Mouse (Mus musculus) adrenal gland, postnatal 10 days (tissue): ENCODE measurements around the gene Sept8. TPM values are rescaled to one million over a fixed set of nuclear protein-coding genes. Genes with fewer than 3 reads are reported as not detected.
"Not testable (repeated sequence)": the region's sequence is repeated elsewhere in the genome, so short reads cannot be mapped to it uniquely, and the experiment has no call there.

ENCODE experiments used
- DNase-seq: peaks from one replicate; pipeline ENCODE4 v3.0.0; 2021; ENCODE audit warnings: mixed read lengths
- total RNA-seq, 2 experiments: library from RNA; stranded (reverse); gene quantifications; 2 replicates each; pipeline ENCODE4 v1.2.3; 2021

Gene Sept8
- total RNA-seq, 2 experiments from 2014 or later: 41.2 to 49.2 TPM

DNA sequence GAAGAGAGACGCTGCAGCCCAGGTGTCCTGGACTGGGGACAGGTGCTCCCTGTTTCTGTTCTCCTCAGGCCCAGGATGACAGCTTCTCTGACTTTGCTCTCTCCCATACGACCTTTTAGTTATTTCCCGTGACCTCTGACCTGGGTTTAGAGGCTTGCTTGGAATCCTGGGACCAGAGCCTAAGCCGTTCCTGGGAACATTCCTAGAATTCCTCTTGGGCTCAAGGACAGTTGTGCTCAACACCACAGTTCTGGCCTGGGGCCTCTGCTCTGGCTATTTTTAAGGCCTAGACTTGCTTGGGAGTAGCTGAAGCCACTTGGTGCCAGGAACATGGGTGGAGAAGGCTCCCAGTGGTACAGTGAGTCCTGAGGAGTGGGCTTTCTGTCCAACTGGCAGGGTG is 6.4 kb downstream of the Sept8 start:
- peak; percentile 18 for DNase-seq

DNA sequence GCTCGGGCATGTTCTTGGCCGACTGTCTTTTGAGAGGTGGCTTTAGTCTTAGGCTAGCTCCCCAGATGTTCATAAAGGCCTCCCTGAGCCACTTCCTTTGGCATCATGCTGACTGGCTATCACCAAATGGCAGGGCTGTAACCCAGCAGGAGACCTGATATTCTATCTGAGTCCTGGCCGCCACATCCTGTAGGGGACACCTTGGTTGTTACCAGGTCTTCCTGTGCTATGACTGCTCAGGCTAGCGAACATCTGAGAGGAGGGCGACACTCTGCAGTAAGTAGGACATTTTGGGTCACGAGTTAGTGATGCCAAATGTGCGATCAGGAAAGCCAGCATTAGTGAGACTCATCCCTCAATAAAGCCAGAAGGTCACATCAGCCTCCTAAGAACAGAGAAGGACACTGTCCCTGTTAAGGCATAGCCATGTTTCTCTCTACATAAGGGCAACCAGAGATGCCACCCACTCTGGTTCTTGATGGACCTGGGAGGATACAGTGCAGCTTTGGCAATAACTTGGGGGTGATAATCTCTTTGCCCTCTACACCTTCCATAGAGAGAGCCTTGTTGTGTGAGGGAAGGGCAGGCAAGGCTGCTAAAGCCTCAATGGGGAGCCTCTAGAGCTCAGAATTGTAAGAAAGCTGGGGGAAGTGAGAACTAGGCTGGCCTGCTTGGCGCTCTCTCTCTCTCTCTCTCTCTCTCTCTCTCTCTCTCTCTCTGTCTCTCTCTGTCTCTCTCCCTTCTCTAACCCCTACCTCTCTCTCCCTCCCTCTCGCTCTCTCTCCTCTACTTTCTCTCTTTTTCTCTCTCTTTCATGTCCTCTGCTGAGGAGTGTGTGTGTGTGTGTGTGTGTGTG is 9.6 kb downstream of the Sept8 start:
- DNase-seq: no peak

GRCm38 (mm10) chr11:53529253-53529557 is 10.1 kb downstream of the Sept8 start:
- peak; percentile 63 for DNase-seq

DNA sequence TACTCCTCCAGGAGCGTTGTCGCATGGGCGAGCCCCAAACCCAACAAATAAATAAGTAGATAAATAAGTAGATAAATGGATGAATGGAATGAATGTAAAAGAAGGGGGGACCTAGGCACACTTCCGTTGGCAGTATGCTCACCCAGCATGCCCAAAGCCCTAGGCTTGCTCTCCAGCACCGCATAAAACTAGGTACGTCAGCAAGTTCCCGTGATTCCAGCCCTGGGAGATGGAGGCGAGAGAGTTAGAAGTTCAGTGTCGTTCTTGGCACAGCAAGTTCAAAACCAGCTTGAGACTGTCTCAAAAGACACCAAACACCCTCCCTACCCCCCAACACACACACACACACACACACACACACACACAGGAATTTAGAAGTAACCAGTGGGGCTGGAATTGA is 10.9 kb downstream of the Sept8 start:
- no peak for DNase-seq

DNA sequence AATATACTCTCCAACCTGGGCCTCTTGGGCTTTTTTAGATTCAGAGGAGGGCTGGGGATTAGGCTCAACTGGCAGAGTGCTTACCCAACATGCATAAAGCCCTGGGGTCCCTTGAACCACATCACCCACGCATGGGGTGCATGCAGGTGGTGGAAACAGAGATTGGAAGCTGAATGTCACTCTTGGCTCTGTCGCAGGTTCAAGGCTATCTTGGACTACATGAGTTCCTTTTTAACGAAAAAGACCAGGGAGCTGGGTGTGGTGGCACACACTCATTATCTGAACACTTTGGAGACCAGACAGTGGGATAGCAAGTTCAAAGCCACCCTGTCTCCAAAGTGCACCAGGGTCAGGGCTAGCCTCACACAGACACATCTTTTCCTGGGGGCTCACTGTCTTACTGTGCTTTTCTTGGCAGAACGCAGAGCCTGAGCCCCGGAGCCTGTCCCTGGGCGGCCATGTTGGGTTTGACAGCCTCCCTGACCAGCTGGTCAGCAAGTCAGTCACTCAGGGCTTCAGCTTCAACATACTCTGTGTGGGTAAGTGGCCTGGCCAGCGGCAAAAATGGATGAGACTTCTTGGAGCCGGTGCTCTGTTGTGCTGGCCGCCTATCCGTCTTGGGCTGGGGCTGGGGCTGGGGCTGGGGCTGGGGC is 12.6 kb downstream of the Sept8 start:
- no peak for DNase-seq

DNA sequence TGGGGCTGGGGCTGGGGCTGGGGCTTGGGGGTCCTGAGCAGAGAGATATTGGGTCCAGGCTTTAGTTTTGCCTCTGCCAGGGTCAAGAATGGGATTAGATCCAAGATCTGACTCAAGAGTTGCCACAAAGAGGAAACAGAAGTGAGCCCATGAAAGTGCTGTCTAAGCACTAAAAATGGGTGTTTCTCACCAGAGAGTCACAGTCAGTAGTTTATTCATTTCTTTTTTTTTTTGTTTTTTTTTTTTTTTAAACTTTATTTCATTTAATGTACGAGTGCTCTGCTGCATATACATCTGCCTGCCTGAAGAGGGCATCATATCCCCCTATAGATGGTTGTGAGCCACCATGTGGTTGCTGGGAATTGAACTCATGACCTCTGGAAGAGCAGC is 13.2 kb downstream of the Sept8 start:
- no peak for DNase-seq

DNA sequence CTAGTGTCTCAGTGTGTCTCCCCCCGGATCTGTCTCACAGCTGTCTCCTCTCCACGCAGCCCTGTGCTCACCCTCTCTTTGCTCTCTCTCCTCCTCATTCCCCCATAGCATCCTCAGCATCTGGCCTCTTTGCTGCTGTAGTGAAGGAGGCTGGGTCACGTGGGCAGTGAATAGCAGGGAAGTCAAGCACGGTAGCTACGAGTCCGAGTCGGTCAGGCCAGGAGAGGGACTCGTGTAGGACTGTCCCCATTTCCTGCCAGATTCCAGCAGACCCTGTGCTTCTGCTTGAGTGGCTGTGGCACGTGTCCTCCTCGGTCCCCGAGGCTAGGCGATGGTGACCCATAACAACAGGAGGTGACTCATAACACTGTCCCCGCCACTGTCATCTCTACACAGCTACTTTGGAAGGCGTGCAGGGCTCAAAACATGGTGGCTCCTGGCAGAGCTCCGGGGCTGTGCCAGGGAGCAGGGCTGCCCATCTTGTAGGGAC is 20.0 kb downstream of the Sept8 start:
- no peak for DNase-seq

GRCm38 (mm10) chr11:53540394-53540793 is 21.3 kb downstream of the Sept8 start:
- no peak for DNase-seq

- no peak for DNase-seq
Measured at GRCm38 (mm10) chr11:53541222-53541621, 22.2 kb downstream of the Sept8 start.

DNA sequence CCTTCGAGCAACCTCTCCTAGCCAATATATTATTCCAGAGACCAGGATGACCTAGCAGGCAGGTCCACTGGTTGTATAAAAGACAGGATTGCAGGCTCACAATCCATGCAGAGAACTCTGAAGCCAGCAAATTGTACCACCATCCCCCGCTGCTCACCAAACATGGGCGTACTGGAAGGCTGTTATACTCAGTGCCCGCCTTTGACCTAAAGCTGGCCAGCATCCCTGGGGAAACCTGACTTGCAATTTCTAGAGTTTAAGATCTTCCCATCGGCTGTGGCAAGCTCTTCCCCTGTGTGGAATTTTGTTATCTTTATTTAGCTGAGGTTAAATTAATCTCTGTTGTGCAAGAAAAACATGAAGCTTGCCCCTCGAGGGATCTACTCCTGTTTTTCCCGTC is 24.0 kb downstream of the Sept8 start:
- DNase-seq: no peak

DNA sequence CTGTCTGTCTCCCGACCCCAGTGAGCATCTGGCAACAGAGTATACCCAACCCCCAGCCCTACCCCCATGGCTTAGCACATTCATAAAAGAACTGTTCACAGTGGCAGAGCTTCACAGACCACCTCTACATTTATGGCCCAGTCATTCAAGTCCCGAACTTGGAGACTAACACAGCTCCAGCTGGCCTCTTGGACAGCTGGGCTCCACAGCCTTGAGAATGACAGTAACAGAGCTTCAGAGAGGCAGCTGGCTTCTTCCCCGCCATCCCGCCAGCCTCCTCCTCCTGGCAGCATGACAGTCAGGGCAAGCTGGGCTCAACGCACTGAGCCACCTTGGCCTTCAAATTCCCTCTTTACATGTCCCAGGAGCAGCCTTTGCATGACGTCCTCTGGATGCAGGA is 27.2 kb downstream of the Sept8 start:
- peak; percentile 24 for DNase-seq

- DNase-seq: no peak
Measured at GRCm38 (mm10) chr11:53547566-53547965, 28.5 kb downstream of the Sept8 start.

- peak; percentile 27 for DNase-seq
Measured at GRCm38 (mm10) chr11:53548036-53548605, 29.1 kb downstream of the Sept8 start.

GRCm38 (mm10) chr11:53550714-53551113 is 31.7 kb downstream of the Sept8 start:
- no peak for DNase-seq

DNA sequence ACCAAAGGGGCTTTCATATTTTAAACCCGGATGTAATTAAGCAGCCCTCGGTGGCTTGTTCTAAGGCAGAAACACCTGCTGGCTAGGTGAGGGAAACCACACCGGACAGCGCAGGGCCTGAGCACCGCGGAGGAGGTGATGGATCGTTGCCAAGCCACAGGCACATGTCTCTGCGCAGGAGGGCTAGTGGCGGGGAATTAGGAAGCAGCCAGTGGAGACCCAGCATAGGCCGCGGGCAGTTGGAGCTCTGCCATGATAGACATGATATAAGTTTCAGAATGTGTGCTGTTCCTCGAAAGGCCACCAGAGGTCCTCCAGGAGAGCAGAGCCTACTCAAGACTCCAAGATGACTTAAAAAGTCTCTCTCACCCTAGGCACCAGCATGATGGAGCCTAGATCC is 32.7 kb downstream of the Sept8 start:
- no peak for DNase-seq

GRCm38 (mm10) chr11:53556529-53556928 is 37.5 kb downstream of the Sept8 start:
- not testable (repeated sequence) for DNase-seq

- not testable (repeated sequence) for DNase-seq
Measured at GRCm38 (mm10) chr11:53557992-53558391, 38.9 kb downstream of the Sept8 start.

DNA sequence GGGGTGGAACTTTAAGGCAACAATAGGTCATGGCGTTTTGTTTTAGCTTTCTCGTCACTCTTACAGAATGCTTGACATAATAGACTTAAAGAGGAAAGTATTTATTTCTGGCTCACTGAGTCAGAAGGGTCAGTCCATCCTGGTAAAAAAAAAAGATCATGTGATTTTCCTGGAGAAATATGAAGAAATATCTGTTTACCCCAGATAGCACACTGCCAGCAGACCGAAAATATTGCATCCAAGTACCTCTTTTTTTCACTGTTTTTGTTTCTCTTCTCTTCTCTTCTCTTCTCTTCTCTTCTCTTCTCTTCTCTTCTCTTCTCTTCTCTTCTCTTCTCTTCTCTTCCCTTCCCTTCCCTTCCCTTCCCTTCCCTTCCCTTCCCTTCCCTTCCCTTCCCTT is 40.9 kb downstream of the Sept8 start:
- DNase-seq: not testable (repeated sequence)

DNA sequence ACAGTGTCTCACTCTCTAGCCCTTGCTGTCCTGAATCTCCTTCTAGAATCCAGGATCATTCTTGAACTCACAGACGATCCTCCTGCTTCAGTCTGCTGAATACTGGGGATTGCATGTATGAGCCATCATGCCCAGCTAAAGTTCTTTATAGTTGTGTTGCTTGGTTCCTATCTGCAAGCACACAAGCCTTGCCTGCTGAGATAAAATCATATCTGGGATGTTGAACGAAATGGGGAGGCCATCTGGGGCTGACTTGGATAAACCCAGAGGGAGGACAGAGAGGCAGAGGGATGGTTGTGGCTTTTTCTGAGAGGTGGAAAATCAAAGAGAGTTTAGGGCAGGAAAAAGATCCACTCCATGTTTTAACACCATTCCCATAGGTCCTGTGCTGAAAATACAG is 42.9 kb downstream of the Sept8 start:
- no peak for DNase-seq

- no peak for DNase-seq
Measured at GRCm38 (mm10) chr11:53566646-53567045, 47.6 kb downstream of the Sept8 start.

DNA sequence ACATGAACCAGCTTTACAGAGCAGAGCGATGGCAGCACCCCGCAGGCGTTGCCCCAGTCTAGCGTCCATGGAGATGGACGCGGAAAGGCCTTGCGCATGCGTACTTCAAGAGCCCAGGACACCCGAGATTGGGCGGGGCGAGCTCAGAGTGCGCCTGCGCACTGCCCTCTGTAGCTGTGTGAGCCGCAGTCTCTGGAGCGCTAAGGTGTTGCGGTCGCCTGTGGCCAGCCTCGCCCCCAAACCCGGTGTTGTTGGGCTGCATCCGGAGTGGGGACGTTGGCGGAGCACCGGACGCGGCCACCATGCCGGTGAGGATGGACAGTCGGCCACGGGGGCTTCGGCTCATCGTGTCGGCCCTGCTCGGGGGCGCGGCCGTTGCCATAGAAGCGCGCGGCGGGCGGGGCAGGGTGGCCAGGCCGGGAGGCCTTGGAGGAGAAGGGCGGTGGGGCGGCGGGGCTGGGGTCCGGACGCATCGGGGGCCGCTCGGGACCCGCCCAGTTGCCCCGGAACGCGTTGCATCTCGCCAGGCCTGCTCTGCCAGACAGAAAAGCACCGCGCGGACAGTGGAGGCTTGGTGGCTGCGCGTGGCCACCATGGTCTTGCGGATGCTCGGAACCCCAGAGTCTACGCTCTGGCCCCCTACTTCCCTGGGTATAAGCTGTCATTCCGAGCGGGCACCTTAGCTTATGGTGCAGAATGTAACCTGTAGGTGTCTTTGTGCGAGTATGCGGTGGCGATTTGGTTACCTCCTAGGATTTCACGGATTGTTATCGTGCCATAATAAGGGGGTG is 48.4 kb downstream of the Sept8 start, which contains the start of gene Kif3a:
Kif3a (plus strand) TSS at position 156 of the 791 bp plus-strand sequence.
- peak; percentile 95 for DNase-seq

DNA sequence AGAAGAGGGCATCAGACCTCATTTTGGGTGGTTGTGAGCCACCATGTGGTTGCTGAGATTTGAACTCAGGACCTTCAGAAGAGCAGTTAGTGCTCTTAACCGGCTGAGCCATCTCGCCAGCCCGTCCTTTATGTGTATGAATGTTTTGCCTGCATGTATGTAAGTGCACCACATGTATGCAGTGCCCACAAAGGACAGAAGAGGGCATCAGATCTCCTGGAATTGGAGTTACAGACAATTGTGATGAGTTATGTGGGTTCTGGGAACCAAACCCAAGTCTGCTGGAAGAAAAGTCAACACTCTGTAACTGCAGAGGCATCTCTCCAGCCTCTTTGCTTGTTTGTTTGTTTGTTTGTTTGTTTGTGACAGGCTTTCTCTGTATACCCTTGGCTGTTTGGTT is 61.5 kb downstream of the Sept8 start:
- DNase-seq: no peak

- no peak for DNase-seq
Measured at GRCm38 (mm10) chr11:53583151-53583550, 64.1 kb downstream of the Sept8 start.
